Mouse (Mus musculus) myocyte (in vitro differentiated cells): ENCODE measurements around the gene Ergic1. TPM values are rescaled to one million over a fixed set of nuclear protein-coding genes. Genes with fewer than 3 reads are reported as not detected.
A peak's percentile ranks its signal among the peaks of the same experiment; 100 is the strongest.

Experiments used
- H3K27me3 ChIP-seq: one replicate; pipeline ENCODE4 v1.6.1; 2011; ENCODE audit not compliant: control insufficient read depth, insufficient read depth, insufficient read length
- H3K36me3 ChIP-seq: one replicate; pipeline ENCODE4 v1.6.1; 2011; ENCODE audit not compliant: control insufficient read depth, insufficient read depth
- H3K4me2 ChIP-seq: one replicate; pipeline ENCODE4 v1.6.1; 2011; ENCODE audit warnings: low read depth, control low read depth
- H3K4me3 ChIP-seq: one replicate; pipeline ENCODE4 v1.5.1; 2011; ENCODE audit warnings: mild to moderate bottlenecking, control low read depth, moderate library complexity
- H3K79me2 ChIP-seq: one replicate; pipeline ENCODE4 v1.6.1; 2011; ENCODE audit not compliant: control insufficient read depth, insufficient read depth
- H3ac ChIP-seq: one replicate; pipeline ENCODE4 v1.6.1; 2011; ENCODE audit not compliant: control insufficient read depth, insufficient read length
- CEBPB ChIP-seq: IDR thresholded peaks from 2 replicates; pipeline ENCODE4 v1.6.1; 2011; ENCODE audit warnings: mild to moderate bottlenecking, moderate library complexity; ENCODE audit not compliant: poor library complexity, insufficient read depth, severe bottlenecking
- E2F4 ChIP-seq: IDR thresholded peaks from one replicate; pipeline ENCODE4 v1.6.1; 2011; ENCODE audit warnings: mild to moderate bottlenecking, control low read depth, moderate library complexity; ENCODE audit not compliant: insufficient read depth
- MAX ChIP-seq: IDR thresholded peaks from one replicate; pipeline ENCODE4 v1.6.1; 2011; ENCODE audit warnings: low read depth, mild to moderate bottlenecking, control low read depth
- MYOD1 ChIP-seq, 3 experiments: IDR thresholded peaks; one replicate each; pipeline ENCODE4 v1.6.1; 2011; ENCODE audit warnings: control low read depth in 2 of 3, low read depth in 2 of 3, mild to moderate bottlenecking in 2 of 3, moderate library complexity in 1 of 3; ENCODE audit not compliant: insufficient read length in 2 of 3, control insufficient read depth in 1 of 3
- MYOG ChIP-seq, 3 experiments: IDR thresholded peaks; one replicate each; pipeline ENCODE4 v1.6.1; 2011; ENCODE audit warnings: control low read depth in 2 of 3, low read depth in 2 of 3, mild to moderate bottlenecking in 2 of 3; ENCODE audit not compliant: insufficient read length in 2 of 3, control insufficient read depth in 1 of 3, insufficient read depth in 1 of 3
- POLR2A ChIP-seq: IDR thresholded peaks from one replicate; pipeline ENCODE4 v1.6.1; 2011; ENCODE audit warnings: low read depth, mild to moderate bottlenecking, control low read depth, moderate library complexity; ENCODE audit not compliant: insufficient read length
- POLR2AphosphoS2 ChIP-seq: IDR thresholded peaks from one replicate; pipeline ENCODE4 v1.6.1; 2011; ENCODE audit warnings: low read depth, control low read depth; ENCODE audit not compliant: insufficient read length
- REST ChIP-seq: IDR thresholded peaks from one replicate; pipeline ENCODE4 v1.6.1; 2011; ENCODE audit warnings: mild to moderate bottlenecking, control low read depth, moderate library complexity; ENCODE audit not compliant: insufficient read depth, insufficient read length
- SRF ChIP-seq: IDR thresholded peaks from one replicate; pipeline ENCODE4 v1.6.1; 2011; ENCODE audit warnings: low read depth; ENCODE audit not compliant: control insufficient read depth, insufficient read length
- TCF12 ChIP-seq: IDR thresholded peaks from one replicate; pipeline ENCODE4 v1.6.1; 2011; ENCODE audit warnings: mild to moderate bottlenecking, control low read depth; ENCODE audit not compliant: poor library complexity, insufficient read depth, severe bottlenecking
- TCF3 ChIP-seq: IDR thresholded peaks from one replicate; pipeline ENCODE4 v1.6.1; 2011; ENCODE audit warnings: low read depth, control low read depth; ENCODE audit not compliant: insufficient read length
- USF1 ChIP-seq: IDR thresholded peaks from one replicate; pipeline ENCODE4 v1.6.1; 2011; ENCODE audit warnings: low read depth, mild to moderate bottlenecking, control low read depth, moderate library complexity
- polyA plus RNA-seq: library from polyadenylated mRNA; unstranded; fragments of >200 nt; fragmentation: generic; extraction: Trizol; gene quantifications from one replicate; pipeline ENCODE4 v1.2.1, GENCODE M21; 2012; ENCODE audit warnings: missing spikeins

Ergic1 gene
- polyA plus RNA-seq, 1 experiment, result 102 TPM

DNA sequence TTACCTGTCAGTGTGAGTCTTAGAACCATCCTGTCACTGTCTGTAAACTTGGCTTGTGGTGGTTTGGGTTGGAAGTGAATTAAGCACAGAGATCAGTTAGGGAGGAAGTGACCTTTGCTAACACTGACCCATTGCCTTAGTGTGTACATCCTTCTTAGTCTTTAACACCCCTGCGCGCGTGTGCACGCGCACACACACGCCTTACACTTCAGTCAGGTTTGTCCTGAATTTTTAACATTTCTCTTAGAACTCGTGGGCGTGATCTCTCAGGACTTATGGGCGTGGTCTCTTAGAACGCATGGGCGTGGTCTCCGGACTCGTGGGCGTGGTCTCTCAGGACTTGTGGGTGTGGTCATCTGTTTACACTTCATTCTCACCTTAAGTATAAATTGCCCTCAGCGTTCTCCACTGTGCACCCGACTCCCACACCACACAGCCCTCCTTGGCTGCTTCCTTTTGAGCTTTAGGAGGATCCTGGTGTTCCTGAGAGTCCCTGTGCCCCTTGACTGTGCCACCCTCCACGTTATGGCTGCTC, 39.7 kb downstream of the Ergic1 start:
- Histone ChIP-seq H3ac (no peak overlapping the region), H3K79me2 (peaks cover 32% of the 10 kb centered on the region), H3K36me3 (no peaks in the 10 kb centered on the region), H3K4me3 (no peak overlapping the region), H3K4me2 (no peak overlapping the region), H3K27me3 (no peaks in the 10 kb centered on the region)
- TF ChIP-seq MYOG (IDR thresholded peaks at IDR 0.05; ENCODE audit: control insufficient read depth in 1 of 3, insufficient read depth in 1 of 3, insufficient read length in 2 of 3, low read depth in 2 of 3) (no peak), USF1 (no peak), E2F4 (no peak), CEBPB (no peak), TCF3 (no peak), MAX (no peak), POLR2AphosphoS2 (no peak), SRF (no peak), REST (no peak), MYOD1 (IDR thresholded peaks at IDR 0.05; ENCODE audit: control insufficient read depth in 1 of 3, insufficient read length in 2 of 3, low read depth in 2 of 3) (no peak), TCF12 (no peak), POLR2A (no peak)

DNA sequence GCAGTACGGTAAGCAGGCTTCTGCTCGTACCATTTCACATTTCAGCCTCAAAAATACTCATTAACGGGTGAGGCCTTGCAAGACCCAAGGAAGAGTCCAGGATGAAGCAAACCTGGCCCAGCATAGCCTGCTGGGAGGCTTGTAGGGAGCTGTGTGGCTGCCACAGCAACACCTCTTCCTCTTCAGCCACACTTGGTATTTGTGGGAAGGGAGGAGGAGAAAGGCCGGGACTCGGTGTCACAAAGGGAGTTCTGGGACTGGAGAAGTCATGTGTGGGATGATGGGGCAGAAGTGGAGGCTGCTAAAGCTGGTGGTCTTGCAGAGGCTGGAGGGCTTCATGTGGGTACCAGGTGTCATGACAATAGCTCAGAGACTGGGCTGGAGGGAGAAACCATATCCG, 40.2 kb downstream of the Ergic1 start:
- TF ChIP-seq MYOG (IDR thresholded peaks at IDR 0.05; ENCODE audit: control insufficient read depth in 1 of 3, insufficient read depth in 1 of 3, insufficient read length in 2 of 3, low read depth in 2 of 3), result no peak
- TF ChIP-seq MYOD1 (IDR thresholded peaks at IDR 0.05; ENCODE audit: control insufficient read depth in 1 of 3, insufficient read length in 2 of 3, low read depth in 2 of 3), result no peak
- TF ChIP-seq POLR2A, result no peak
- TF ChIP-seq USF1, result no peak
- no peak for TF ChIP-seq MAX
- no peak for TF ChIP-seq TCF12
- no peak for TF ChIP-seq REST
- TF ChIP-seq POLR2AphosphoS2, result no peak
- TF ChIP-seq SRF, result no peak
- TF ChIP-seq E2F4, result no peak
- no peak for TF ChIP-seq TCF3
- no peak for TF ChIP-seq CEBPB
- Histone ChIP-seq H3K27me3 (no peaks in the 10 kb centered on the region), H3K4me2 (no peak overlapping the region), H3K79me2 (peaks cover 32% of the 10 kb centered on the region), H3K4me3 (no peak overlapping the region), H3ac (no peak overlapping the region), H3K36me3 (no peaks in the 10 kb centered on the region)

DNA sequence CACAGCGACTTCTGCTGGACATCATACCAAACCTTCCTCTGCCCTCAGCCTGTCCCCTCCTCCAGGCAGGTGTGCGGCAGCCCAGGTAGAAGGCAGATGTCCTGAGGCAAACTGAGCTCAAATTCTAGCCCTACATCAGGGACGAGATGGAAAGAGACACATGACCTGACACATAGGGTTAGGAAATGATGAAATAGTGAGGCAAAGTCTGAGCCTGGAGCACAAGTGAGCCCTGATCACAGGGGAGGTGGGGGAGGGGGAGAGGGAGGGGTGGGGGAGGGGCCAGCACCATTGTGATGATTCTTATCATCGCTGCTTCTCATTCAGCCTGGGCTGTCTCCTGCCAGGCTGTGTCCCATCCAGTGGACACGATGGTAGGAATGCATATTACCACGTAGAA, 40.6 kb downstream of the Ergic1 start:
- H3K36me3 ChIP-seq, result no peaks in the 10 kb centered on the region
- no peak overlapping the region for H3K4me3 ChIP-seq
- H3ac ChIP-seq, result no peak overlapping the region
- H3K27me3 ChIP-seq, result no peaks in the 10 kb centered on the region
- no peak for TF ChIP-seq TCF12
- no peak for TF ChIP-seq USF1
- TF ChIP-seq TCF3, result no peak
- TF ChIP-seq E2F4, result no peak
- TF ChIP-seq REST, result no peak
- TF ChIP-seq POLR2AphosphoS2, result peak; percentile 26
- no peak for TF ChIP-seq SRF
- TF ChIP-seq MYOD1 (IDR thresholded peaks at IDR 0.05; ENCODE audit: control insufficient read depth in 1 of 3, insufficient read length in 2 of 3, low read depth in 2 of 3), result no peak
- TF ChIP-seq POLR2A, result peak; percentile 32
- no peak for TF ChIP-seq MAX
- no peak for TF ChIP-seq MYOG (IDR thresholded peaks at IDR 0.05; ENCODE audit: control insufficient read depth in 1 of 3, insufficient read depth in 1 of 3, insufficient read length in 2 of 3, low read depth in 2 of 3)
- TF ChIP-seq CEBPB, result peak; percentile 77
- H3K79me2 ChIP-seq, result peaks cover 35% of the 10 kb centered on the region
- no peak overlapping the region for H3K4me2 ChIP-seq

DNA sequence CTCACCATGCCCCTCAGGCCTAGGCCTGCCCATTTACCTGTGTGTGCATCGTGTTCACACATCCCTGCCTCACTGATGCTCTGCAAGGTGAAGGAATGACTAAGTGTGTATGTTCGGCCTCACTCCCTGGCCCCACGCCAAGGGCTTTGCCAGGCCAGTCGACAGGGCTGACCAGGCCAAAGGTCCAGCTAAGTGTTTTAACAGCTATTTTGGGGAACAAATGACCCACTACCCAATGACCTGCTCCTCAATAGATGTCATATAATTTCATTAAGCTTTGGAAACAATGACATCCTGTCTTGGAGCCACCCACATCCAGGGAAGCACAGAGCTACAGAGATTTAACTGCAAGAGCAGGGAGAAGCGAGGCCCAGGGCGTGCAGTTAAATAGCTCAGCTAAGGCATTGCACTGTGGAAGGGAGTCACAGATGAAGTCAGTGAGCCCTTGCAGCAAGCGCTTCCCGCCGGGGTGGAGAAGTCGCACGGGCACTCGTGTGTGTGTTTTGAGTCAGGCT, 41.1 kb downstream of the Ergic1 start:
- Histone ChIP-seq H3ac (no peak overlapping the region), H3K36me3 (no peaks in the 10 kb centered on the region), H3K79me2 (peaks cover 38% of the 10 kb centered on the region), H3K4me2 (no peak overlapping the region), H3K4me3 (no peak overlapping the region), H3K27me3 (no peaks in the 10 kb centered on the region)
- TF ChIP-seq REST (no peak), USF1 (no peak), POLR2AphosphoS2 (no peak), TCF3 (no peak), CEBPB (no peak), TCF12 (no peak), POLR2A (no peak), MYOG (IDR thresholded peaks at IDR 0.05; ENCODE audit: control insufficient read depth in 1 of 3, insufficient read depth in 1 of 3, insufficient read length in 2 of 3, low read depth in 2 of 3) (no peak), E2F4 (no peak), MYOD1 (IDR thresholded peaks at IDR 0.05; ENCODE audit: control insufficient read depth in 1 of 3, insufficient read length in 2 of 3, low read depth in 2 of 3) (no peak)
